Mouse (Mus musculus): ENCODE results near the gene Mrpl43.

Mrpl43 gene

DNA sequence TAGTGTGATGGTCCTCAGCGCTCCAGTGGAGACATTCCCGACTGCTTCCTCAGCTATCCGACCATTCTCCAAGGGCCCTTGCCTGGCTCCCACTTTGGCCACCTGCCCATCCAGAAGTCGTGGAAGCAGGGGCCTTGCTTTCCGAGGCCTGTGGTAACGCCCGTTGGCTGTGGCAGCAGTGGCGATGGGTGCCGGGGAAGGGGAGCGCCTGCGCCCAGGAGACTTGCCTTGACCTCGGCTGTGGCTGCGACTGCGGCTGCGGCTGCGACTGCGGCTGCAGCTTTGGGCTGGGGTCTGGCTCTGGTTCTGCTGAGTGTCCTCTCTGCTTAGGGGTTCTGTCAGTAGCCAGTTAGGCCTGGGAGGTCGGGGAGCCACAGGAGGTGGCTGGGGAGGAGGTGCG, 22.5 kb upstream of the Mrpl43 start:
- no peak for DNase-seq

DNA sequence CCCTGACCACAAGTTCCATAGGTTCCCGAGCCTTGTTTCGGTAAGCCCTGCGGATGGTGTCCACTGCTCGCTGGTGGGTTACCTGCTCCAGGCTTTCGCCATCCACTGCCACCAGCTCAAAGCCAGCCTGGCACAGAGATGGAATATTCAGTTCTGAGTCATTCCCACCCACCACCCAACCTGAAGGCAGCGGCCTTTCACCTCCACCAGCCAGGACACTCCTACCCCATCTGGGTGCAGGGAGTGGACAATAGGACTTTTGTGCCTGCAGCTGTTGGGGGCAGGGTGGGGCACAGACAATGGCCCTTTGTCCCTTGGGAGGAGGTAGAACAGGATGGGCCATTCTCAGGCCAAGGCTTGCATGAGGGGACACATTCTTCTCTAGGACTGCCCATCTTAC, 21.6 kb upstream of the Mrpl43 start:
- DNase-seq, result no peak

DNA sequence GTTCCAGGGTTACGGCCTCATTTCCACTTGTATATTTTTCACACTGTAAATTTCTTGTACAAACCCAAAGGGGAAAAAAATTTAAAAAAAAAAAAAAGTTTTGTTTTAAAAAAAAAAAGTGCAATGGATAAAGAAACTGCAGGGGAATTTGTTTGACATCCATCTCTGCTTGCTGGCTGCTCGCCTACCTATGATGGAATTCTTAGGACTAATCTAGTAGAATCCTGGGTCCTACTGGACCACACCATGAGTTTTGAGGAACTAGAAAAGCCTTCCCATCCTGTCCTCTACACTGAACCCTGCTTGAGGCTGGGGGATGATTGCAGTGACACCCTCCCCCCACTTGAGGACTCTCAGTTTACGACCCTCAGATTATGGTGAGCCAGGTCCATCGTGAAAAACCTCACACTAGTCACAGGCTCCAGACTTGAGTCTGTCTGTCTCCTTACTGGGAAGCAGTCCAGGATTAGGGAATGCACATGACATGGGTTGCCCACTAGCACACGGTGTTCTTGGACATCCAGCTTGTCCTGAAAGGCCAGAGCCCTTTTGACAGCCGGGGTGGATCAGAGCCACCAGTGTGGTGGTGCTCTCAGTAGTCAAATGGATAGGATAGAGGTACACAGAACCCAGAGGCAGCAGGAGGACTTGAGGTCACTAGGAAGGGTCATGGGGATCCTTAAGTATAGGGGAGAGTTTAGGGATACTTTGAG, 20.9 kb upstream of the Mrpl43 start:
- DNase-seq, result no peak

DNA sequence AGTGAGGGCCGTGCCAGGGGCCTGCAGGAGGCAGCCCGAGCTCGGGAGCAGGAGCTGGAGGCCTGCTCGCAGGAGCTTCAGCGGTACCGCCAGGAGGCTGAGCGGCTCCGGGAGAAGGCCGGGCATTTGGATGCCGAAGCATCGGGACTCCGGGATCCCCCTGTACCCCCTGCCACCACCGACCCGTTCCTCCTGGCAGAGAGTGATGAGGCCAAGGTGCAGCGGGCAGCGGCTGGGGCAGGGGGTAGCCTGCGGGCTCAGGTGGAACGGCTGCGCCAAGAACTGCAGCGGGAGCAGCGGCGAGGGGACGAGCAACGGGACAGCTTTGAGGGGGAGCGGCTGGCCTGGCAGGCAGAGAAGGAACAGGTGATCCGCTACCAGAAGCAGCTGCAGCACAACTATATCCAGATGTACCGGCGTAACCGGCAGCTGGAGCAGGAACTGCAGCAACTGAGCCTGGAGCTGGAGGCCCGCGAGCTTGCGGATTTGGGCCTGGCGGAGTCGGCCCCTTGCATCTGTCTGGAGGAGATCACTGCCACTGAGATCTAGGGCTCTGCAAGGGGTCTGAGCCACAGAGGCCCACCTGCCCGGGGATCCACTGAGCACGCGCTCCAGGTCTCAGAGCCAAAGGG, 19.8 kb upstream of the Mrpl43 start:
- DNase-seq, result no peak

DNA sequence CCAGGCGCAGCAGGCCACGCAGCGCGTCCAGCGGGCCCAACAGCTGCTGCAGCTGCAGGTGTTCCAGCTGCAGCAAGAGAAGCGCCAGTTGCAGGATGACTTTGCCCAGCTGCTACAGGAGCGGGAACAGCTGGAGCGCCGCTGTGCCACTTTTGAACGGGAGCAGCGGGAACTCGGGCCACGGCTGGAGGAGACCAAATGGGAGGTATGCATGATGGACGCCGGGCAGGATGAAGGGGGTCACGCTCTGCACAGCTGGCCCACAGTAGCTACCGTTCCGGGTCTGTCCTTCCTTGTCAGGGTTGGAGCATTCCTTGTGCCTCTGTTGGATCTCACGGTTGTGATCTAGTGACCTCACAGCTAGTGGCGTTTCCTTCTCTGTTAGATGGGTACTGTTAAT, 18.5 kb upstream of the Mrpl43 start:
- DNase-seq, result no peak

DNA sequence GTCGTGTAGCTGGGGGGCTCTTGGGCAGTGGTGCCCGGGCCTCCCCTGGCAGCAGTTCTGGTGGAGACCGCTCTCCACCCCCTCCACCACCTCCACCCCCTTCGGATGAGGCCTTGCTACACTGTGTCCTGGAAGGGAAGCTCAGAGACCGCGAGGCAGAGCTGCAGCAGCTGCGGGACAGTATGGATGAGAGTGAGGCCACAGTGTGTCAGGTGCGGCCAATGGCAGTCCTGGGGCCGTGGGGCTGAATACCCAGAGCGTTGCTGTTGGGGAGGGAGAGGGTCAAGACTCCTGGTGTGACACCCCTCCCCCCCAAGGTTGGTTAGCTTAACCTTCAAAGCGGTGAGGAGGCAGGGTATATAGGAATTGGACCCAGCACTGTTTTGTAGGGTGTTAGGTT, 17.8 kb upstream of the Mrpl43 start:
- DNase-seq, result no peak

DNA sequence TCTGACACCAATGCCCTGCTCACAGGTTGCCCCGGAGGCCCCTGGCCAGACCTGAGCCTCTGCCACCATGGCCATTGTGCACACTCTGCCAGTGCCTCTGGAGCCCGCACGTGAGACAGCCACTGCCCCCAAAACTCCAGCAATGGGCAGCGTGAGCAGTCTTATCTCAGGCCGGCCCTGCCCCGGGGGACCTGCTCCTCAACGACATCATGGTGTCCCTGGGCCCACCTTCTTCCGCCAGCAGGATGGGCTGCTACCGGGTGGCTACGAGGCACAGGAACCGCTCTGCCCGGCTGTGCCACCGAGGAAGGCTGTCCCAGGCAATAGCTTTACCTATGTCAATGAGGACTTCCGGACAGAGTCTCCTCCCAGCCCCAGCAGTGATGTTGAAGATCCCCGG, 15.1 kb upstream of the Mrpl43 start:
- DNase-seq, result no peak

DNA sequence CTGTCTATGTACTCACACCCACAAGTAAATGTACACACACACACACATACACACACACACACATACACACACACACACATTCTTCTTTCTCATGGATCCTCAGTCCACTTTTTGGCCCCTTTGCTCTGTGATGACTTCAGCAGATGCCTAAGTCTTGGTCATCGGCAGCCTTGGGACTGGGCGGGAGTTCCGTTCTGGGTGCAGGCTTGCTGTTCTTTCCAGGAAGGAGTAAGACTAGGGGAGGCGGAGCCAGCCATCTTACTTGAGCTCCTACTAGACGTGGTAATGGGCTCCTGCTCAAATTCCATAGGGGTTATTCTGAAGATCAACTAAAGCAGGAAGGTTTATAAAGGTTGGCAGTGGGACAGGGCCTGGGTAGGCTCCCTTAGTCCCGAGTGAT, 14.1 kb upstream of the Mrpl43 start:
- DNase-seq, result no peak

DNA sequence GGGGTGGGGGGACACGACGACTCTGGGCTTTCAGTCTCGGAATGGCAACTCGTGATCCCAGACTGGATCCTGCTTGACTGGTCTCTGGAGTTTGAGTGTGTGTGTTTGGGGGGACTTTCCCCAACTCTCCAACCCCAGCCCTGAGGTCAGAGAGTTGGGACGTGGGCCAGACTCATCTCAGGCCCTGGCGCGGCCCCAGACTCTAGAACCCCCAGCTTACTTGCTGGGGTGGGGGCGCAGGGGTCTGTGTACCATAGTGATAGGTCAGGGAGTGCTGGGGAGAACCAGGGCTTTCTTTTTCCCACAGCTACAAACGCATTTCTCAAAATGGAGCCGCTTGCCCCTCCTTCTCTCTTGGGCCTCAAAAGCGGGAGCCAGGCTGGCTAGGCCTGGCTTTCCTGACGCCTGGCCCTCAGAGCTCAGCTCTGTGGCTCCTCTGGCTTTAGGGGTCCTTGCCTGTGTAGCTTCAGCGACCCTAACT, 12.1 kb upstream of the Mrpl43 start:
- DNase-seq, result peak in 1 of 2 experiments; percentile 62

DNA sequence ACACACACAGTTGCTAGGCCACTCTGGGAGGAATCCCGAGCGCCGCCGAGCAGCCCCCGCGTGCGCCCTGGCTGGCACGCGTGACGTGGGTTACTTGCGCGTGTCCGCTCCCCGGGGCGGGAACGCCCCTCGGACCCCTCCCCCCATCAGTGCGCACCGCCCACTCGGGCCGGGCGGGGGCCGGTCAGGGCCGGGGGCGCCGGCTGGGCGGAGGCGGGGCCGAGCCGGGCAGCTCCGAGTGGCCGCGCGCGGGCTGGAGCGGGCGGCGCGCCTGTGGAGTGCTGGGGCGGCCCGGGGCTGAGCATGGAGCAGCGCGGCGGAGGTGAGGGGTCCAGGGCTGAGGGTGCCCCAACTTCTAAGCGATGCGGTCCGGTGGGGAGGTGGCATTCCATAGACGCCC, 11.7 kb upstream of the Mrpl43 start:
- peak; percentile 66 to 83 for DNase-seq

DNA sequence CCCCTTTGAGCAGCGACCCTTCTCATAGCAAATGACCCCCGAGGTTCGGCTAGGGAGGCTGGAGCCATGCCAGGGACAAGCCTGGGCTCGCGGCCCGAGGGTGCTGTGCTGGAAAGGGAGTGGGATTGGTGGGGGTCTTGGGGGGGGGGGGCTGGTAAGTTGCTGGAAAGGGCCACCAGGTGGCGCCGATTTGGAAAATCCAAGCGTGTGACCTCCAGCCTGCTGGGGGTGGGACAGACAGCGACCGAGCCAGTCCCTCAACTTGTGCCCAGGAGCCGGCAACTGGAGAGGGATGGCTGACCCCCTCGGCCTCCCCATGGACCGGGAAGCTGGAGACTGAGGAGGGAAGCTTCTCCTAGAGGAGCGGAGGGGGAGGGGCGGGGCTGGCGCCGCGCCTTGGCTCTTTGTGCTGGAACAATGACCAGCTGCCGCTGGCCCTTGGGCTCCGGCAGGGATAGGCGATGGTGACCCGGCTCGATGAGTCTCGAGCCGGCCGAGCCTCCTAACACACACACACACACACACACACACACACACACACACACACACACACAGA, 11.1 kb upstream of the Mrpl43 start:
- DNase-seq, result peak; percentile 80 to 85

DNA sequence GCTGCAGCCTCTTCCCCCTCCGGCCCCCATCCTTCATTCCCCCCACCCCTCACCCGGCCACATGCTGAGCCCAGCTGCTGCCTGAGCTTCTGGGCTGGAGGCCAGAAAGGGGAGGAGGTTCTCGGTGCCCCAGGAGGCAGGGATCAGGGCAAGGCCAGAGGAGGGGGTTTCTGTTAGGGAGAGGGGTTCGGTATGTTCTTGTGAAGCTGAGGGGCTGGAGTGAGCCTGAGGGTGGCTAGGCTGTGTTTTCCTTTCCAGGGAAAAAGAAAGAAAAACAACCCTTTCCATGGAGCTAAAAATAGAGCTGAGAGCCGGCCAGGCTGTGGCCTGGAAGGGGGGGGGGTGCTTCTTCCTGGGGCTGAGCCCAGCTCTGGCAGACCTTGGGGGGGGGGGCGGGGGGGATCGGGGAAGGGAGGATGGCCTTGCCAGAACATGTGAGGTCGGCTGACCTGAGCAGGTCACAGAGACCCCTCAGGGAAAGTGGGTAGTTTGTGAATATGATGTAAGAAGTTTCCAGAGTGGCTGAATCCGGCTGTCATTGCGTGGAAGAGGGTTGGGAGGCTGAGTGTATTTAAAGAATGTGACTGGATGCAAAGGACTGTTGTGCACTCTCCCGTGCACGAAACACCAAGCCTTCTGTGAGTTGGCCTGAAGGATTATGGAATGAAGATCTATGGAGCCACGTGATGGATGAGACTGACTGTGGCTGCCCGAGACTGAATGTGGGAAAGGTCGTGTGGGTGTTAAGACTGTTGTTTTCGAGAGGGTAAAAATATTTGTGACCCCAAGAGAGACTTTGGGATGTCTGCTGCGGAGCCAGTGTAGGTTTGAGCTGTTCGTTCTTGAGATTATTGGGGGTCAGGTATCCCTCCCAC, 10.3 kb upstream of the Mrpl43 start:
- DNase-seq, result peak; percentile 83 to 87

DNA sequence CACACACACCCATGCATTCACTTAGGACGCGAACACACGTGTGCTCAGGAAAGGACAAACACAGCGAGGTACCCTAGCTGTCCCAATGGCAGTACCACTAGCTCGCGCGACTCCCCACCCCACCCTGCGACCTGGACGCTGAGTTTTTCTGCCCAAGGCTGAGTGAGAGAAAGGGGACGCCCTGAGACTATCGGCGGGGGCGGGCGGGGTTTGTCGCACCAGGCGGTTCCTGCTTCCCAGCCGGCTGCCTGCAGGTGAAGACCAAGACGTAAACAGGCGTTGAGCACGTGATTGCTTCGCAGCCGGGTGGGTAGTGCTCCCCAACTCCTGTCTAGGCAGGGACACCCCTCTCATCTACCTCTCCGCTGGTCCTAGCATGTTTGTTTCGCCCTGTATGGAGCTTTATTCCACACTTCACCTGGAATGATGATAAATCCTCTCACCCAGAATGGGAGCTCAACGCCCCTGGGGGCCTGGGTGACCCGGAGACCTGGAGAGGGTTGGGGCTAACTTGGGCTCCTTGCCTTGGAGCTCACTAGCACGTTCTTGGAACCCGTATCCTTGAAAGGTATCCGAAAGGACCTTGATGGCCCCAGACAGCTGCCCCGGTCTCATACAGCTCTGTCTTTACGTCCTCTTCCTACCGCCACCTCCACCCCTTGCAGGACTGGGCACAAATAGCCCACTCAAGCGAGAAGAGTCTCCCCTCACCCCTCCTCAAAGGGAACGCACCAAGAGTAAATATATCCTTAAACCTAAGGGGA, 9.5 kb upstream of the Mrpl43 start:
- peak; percentile 75 to 78 for DNase-seq

DNA sequence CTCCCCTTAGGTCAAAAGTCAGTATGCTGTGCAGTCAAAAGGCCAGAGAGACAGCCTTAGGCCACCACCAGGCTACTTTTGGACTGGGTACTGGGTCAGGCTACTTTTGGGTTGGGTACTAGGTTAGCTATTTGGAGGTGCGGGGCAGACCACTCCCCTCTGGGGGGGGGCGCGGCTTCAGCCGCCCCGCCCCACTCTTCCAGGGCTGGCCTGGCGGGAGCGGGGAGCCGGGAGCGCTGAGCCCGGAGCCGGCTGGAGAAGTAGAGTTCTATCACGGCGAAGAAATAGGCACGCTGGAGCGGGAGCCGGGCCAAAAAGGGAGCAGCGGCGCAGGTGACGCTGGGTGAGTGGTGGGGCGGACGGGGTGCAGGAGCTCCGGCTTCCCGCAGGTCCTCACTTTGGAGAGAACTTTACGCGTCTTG, 8.8 kb upstream of the Mrpl43 start:
- peak; percentile 66 to 76 for DNase-seq

DNA sequence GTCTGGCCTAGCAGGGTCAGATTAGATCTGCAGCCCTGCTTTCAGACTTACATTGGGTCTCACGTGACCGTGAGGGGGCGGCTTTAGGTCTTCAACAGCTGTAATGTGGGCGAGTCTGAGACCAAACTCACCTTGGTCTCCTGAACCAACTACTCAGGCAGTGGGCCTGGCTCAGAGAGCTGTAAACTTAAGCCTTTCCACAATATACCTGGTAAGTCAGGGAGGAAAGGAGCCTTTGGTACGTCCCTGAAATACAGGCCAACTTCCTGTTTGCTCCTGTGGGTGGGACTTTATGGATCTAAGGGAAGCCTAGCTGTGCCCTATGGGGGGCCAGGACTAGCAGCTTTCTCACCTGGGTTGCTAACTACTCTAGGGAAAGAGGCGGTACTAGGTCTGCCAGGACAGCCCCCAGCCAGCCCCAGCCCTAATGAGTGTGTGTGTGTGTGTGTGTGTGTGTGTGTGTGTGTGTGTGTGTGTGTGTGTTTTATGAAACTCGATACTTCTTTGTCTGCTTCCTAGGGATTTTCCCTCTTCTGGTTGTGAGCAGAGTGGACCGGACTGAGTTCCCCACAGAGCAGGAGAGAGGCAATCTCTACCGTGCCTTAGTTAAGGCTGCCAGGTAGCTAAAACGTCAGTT, 8.2 kb upstream of the Mrpl43 start, which contains the start of gene Lzts2:
TSS of gene Lzts2 (plus strand) at position 80 of the 637 bp plus-strand sequence.
- no peak for DNase-seq

DNA sequence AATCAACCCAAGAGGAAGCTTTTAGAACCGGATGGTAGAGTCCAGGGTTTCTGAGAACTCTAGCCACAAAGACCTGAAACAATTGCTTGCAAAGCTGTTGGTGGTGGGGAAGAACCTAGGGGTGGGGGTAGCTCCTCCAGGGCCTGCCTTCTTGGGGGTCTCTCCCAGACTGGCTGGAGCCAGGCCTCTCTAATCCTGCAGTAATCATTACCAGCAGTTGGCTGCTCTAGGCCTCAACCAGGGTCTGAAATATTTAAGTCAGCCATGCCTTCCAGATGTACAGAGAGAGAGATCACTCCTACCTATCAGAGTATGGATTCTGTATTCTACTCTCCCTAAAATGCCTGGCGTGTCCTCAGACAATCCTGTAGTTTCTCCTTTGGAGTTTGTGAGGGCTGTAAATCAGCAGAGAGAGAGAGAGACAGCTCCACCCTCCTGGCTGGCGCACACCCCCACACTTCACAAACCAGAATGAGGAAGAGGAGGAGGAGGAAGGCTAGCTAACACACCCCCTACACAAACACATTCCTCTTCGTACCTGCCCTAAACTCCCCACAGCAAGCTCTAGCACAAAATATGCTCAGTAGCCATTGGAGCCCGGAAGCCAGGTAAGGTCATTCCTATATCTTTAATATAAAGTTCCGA, 7.5 kb upstream of the Mrpl43 start:
- DNase-seq, result no peak

DNA sequence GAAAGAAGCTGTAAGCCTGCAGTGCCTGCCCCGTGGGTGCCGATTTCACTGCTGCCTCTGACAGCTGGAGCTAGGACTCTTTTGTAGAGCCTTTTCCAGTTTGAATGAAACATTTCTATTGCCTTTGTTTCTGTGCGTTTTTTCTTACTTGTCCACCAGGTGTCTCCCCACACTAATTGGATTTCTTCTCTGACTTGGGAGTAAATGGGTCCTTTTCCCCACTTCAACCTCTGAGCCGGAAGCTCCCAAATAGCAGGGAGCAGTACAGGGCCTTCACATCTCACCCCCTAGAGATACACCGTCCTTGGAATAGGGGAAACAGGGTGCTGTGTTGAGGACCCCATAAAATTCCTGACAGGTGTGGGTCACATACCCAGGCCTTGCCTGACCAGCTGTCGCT, 6.4 kb upstream of the Mrpl43 start:
- DNase-seq, result peak in 1 of 2 experiments; percentile 52

DNA sequence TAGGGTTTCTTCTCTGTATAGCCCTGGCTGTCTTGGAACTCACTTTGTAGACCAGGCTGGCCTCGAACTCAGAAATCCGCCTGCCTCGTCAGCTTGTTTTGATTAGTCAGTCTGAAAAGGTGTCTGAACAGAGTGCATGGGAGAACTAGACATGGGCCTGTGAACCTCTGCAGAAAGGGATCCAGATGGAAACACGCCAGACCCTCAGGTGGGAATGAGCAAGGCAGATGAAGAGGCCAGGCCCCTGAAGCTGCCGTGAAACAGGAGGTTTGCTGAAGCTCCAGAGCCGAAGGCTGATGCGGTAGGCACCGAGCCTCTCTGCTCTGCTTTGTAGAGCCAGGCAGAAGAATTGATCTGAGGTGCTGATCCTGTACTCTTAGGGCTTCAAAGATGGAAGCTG, 6.0 kb upstream of the Mrpl43 start:
- no peak for DNase-seq

DNA sequence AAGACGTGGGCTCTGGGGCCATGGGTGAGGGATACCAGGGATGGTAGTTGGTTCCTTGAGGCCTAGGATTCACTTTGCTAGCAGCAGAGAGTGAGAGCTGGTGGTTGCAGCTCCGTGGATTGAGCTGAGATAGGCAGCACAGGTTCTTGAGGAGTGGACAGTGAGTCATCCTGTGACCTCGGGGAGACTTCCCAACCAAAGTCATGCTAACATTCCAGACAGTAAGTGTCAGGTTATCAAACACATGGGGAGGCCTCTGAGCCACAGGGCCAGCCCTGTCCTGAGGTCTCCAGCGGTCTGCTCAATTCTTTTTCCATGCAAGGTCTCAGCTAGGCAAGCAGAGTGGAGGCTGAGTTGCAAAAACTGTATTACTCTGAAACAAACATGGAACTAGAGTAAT, 4.4 kb upstream of the Mrpl43 start:
- no peak for DNase-seq

DNA sequence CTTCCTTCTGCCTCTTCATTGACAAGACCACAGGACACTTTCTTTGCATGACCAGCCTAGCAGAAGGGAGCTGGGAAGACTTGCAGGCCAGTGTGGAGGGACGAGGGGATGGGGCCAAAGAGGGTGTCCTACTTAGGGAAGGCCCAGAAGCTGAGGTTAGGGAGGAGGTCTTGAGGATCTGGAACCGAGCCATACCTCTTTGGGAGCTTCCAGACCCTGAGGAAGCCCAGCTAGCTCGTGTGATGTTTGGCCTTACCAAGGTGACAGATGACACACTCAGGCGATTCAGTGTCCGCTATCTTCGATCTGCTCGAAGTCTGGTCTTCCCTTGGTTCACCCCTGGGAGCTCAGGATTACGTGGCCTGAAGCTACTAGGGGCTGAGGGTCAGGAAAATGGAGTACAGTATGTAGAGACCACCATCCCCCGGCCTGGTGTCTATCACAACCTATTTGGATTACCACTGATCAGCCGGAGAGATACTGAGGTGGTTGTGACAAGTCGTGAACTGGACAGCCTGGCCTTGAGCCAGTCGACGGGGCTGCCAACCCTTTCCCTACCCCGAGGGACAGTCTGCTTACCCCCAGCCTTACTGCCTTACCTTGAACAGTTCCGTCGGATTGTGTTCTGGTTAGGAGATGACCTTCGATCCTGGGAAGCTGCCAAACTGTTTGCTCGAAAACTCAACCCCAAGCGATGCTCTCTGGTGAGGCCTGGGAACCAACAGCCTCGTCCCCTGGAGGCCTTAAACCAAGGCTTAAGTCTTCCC, 1.4 kb upstream of the Mrpl43 start:
- peak in 1 of 2 experiments; percentile 24 for DNase-seq

DNA sequence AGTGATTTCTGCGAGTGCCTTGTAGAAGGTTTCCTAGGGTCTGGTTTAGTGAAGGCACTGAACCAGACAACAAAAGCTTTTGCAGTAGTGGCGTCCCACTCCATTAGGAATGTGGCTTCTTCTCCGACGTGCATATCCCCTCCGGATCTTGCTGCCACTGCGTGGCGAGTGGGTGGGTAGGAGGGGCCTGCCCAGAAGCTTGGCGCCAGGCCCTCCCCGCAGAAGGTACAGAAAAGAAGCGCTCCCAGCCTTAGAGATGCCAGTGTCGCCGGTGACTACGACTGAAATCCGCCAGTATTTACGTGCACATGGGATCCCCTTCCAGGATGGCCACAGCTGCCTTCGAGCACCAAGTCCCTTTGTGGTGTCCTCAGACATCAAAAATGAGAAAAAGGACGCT, 779 bp upstream of the Mrpl43 start:
- DNase-seq, result peak in 1 of 2 experiments; percentile 28
